Mouse (Mus musculus): ENCODE results near the gene Mgl2. TPM values are rescaled to one million over a fixed set of nuclear protein-coding genes. Genes with fewer than 3 reads are reported as not detected.

The Mgl2 gene
- polyA plus RNA-seq, 1 experiment from 2014 or later, result 1.5 TPM

- Histone ChIP-seq H3K4me3 (no peak overlapping the region), H3K27ac (no peak overlapping the region), H3K9ac (no peak overlapping the region), H3K27me3 (replicated peaks) (no peaks in the 10 kb centered on the region), H3K36me3 (replicated peaks) (no peaks in the 10 kb centered on the region), H3K4me2 (no peak overlapping the region), H3K4me1 (no peaks in the 10 kb centered on the region), H3K9me3 (no peaks in the 10 kb centered on the region)
- ATAC-seq (replicated peaks), result no peak
- WGBS, result 82% methylated on average over 4 of the region's 4 CpGs
These were observed 44.4 kb downstream of the Mgl2 start for GRCm38 (mm10) chr11:70174491-70174890.

GRCm38 (mm10) chr11:70177647-70178046 lies 47.5 kb downstream of the Mgl2 start:
- no peak overlapping the region for H3K4me2 ChIP-seq
- no peaks in the 10 kb centered on the region for H3K4me1 ChIP-seq
- no peaks in the 10 kb centered on the region for H3K36me3 ChIP-seq (replicated peaks)
- no peak overlapping the region for H3K9ac ChIP-seq
- H3K27me3 ChIP-seq (replicated peaks), result no peaks in the 10 kb centered on the region
- H3K9me3 ChIP-seq, result no peaks in the 10 kb centered on the region
- WGBS, result 72% methylated on average over 8 of the region's 8 CpGs
- no peak overlapping the region for H3K27ac ChIP-seq
- no peak for ATAC-seq (replicated peaks)
- no peak overlapping the region for H3K4me3 ChIP-seq

GRCm38 (mm10) chr11:70178311-70178710 lies 48.2 kb downstream of the Mgl2 start:
- no peak overlapping the region for H3K4me3 ChIP-seq
- no peak overlapping the region for H3K27ac ChIP-seq
- H3K36me3 ChIP-seq (replicated peaks), result no peaks in the 10 kb centered on the region
- no peak overlapping the region for H3K9ac ChIP-seq
- ATAC-seq (replicated peaks), result no peak
- H3K9me3 ChIP-seq, result no peaks in the 10 kb centered on the region
- H3K4me1 ChIP-seq, result no peaks in the 10 kb centered on the region
- H3K27me3 ChIP-seq (replicated peaks), result no peaks in the 10 kb centered on the region
- no peak overlapping the region for H3K4me2 ChIP-seq
- WGBS, result 87% methylated on average over 11 of the region's 11 CpGs

- H3K27ac ChIP-seq, result no peak overlapping the region
- no peak overlapping the region for H3K9ac ChIP-seq
- no peak for ATAC-seq (replicated peaks)
- H3K27me3 ChIP-seq (replicated peaks), result no peaks in the 10 kb centered on the region
- H3K4me1 ChIP-seq, result no peaks in the 10 kb centered on the region
- no peaks in the 10 kb centered on the region for H3K36me3 ChIP-seq (replicated peaks)
- no peaks in the 10 kb centered on the region for H3K9me3 ChIP-seq
- WGBS, result 76% methylated on average over 11 of the region's 11 CpGs
- H3K4me3 ChIP-seq, result no peak overlapping the region
- no peak overlapping the region for H3K4me2 ChIP-seq
These were observed 48.6 kb downstream of the Mgl2 start for GRCm38 (mm10) chr11:70178756-70179155.

- Histone ChIP-seq H3K9me3 (no peaks in the 10 kb centered on the region), H3K4me2 (0 out of 2 replicates have a peak overlapping the region, but pooled peaks have one; percentile 17), H3K27me3 (replicated peaks) (no peaks in the 10 kb centered on the region), H3K36me3 (replicated peaks) (no peaks in the 10 kb centered on the region), H3K27ac (no peak overlapping the region), H3K4me3 (no peak overlapping the region; the same call in 1 of the 2 replicates), H3K4me1 (no peaks in the 10 kb centered on the region), H3K9ac (no peak overlapping the region)
- WGBS, result 25% methylated on average over 14 of the region's 14 CpGs
- ATAC-seq (replicated peaks), result no peak
These were observed 49.3 kb downstream of the Mgl2 start for GRCm38 (mm10) chr11:70179401-70179800.

GRCm38 (mm10) chr11:70180496-70180895 lies 50.4 kb downstream of the Mgl2 start:
- Histone ChIP-seq H3K9me3 (no peaks in the 10 kb centered on the region), H3K4me1 (no peaks in the 10 kb centered on the region), H3K9ac (no peak overlapping the region), H3K4me3 (no peak overlapping the region), H3K36me3 (replicated peaks) (no peaks in the 10 kb centered on the region), H3K27ac (no peak overlapping the region), H3K4me2 (no peak overlapping the region), H3K27me3 (replicated peaks) (no peaks in the 10 kb centered on the region)
- WGBS, result 92% methylated on average over 4 of the region's 4 CpGs
- no peak for ATAC-seq (replicated peaks)

GRCm38 (mm10) chr11:70185120-70185519 lies 55.0 kb downstream of the Mgl2 start:
- Histone ChIP-seq H3K36me3 (replicated peaks) (no peaks in the 10 kb centered on the region), H3K4me3 (no peak overlapping the region), H3K27ac (no peak overlapping the region), H3K27me3 (replicated peaks) (no peaks in the 10 kb centered on the region), H3K9me3 (no peaks in the 10 kb centered on the region), H3K4me2 (no peak overlapping the region), H3K9ac (no peak overlapping the region), H3K4me1 (no peaks in the 10 kb centered on the region)
- ATAC-seq (replicated peaks), result no peak
- 87% methylated on average over 7 of the region's 7 CpGs for WGBS

Other genes with a start within 250 kb of the Mgl2 start
- gene Kctd11, start 248.9 kb upstream of the Mgl2 start, polyA plus RNA-seq (2015; fragmentation: Nextera tagmentation; extraction: Ambion mirVana), result 1.7 and 1.9 TPM in 2 replicates
- gene Acap1, start 234.8 kb upstream of the Mgl2 start, polyA plus RNA-seq (2015; fragmentation: Nextera tagmentation; extraction: Ambion mirVana), result 0.46 and 0.52 TPM in 2 replicates
- gene 2810408A11Rik, start 229.3 kb upstream of the Mgl2 start, polyA plus RNA-seq (2015; fragmentation: Nextera tagmentation; extraction: Ambion mirVana), result 11.1 and 11.8 TPM in 2 replicates
- 23.2 and 24.2 TPM in 2 replicates for gene Neurl4, start 229.3 kb upstream of the Mgl2 start, polyA plus RNA-seq (2015; fragmentation: Nextera tagmentation; extraction: Ambion mirVana)
- gene Gps2, start 216.4 kb upstream of the Mgl2 start, polyA plus RNA-seq (2015; fragmentation: Nextera tagmentation; extraction: Ambion mirVana), result 77.6 and 86.6 TPM in 2 replicates
- 1,022 and 1,040 TPM in 2 replicates for gene Eif5a, start 208.4 kb upstream of the Mgl2 start, polyA plus RNA-seq (2015; fragmentation: Nextera tagmentation; extraction: Ambion mirVana)
- 5.6 and 6.4 TPM in 2 replicates for gene Ybx2, start 194.5 kb upstream of the Mgl2 start, polyA plus RNA-seq (2015; fragmentation: Nextera tagmentation; extraction: Ambion mirVana)
- gene Slc2a4, start 182.1 kb upstream of the Mgl2 start, polyA plus RNA-seq (2015; fragmentation: Nextera tagmentation; extraction: Ambion mirVana), result 3.3 TPM in 2 replicates
- gene Cldn7, start 165.6 kb upstream of the Mgl2 start, polyA plus RNA-seq (2015; fragmentation: Nextera tagmentation; extraction: Ambion mirVana), result 0.58 and 0.59 TPM in 2 replicates
- 22.5 and 25.4 TPM in 2 replicates for gene Ctdnep1, start 149.2 kb upstream of the Mgl2 start, polyA plus RNA-seq (2015; fragmentation: Nextera tagmentation; extraction: Ambion mirVana)
- 162 and 177 TPM in 2 replicates for gene Elp5, start 147.8 kb upstream of the Mgl2 start, polyA plus RNA-seq (2015; fragmentation: Nextera tagmentation; extraction: Ambion mirVana)
- gene Gabarap, start 139.2 kb upstream of the Mgl2 start, polyA plus RNA-seq (2015; fragmentation: Nextera tagmentation; extraction: Ambion mirVana), result 495 and 507 TPM in 2 replicates
- 57.1 and 58.8 TPM in 2 replicates for gene Phf23, start 134.6 kb upstream of the Mgl2 start, polyA plus RNA-seq (2015; fragmentation: Nextera tagmentation; extraction: Ambion mirVana)
- gene Dvl2, start 129.7 kb upstream of the Mgl2 start, polyA plus RNA-seq (2015; fragmentation: Nextera tagmentation; extraction: Ambion mirVana), result 30.4 and 31.0 TPM in 2 replicates
- 57.2 and 57.6 TPM in 2 replicates for gene Acadvl, start 114.9 kb upstream of the Mgl2 start, polyA plus RNA-seq (2015; fragmentation: Nextera tagmentation; extraction: Ambion mirVana)
- 27.8 and 30.4 TPM in 2 replicates for gene Dlg4, start 113.4 kb upstream of the Mgl2 start, polyA plus RNA-seq (2015; fragmentation: Nextera tagmentation; extraction: Ambion mirVana)
- 3.7 and 3.8 TPM in 2 replicates for gene Asgr1, start 76.2 kb upstream of the Mgl2 start, polyA plus RNA-seq (2015; fragmentation: Nextera tagmentation; extraction: Ambion mirVana)
- gene Asgr2, start 37.7 kb upstream of the Mgl2 start, polyA plus RNA-seq (2015; fragmentation: Nextera tagmentation; extraction: Ambion mirVana), result not detected in 2 replicates
- 0.89 and 2.1 TPM in 2 replicates for gene Clec10a, start 25.9 kb downstream of the Mgl2 start, polyA plus RNA-seq (2015; fragmentation: Nextera tagmentation; extraction: Ambion mirVana)
- 6.4 and 8.6 TPM in 2 replicates for gene Slc16a11, start 82.4 kb downstream of the Mgl2 start, polyA plus RNA-seq (2015; fragmentation: Nextera tagmentation; extraction: Ambion mirVana)
- gene Slc16a13, start 90.7 kb downstream of the Mgl2 start, polyA plus RNA-seq (2015; fragmentation: Nextera tagmentation; extraction: Ambion mirVana), result 14.2 and 15.0 TPM in 2 replicates
- 5.3 and 5.6 TPM in 2 replicates for gene Bcl6b, start 99.5 kb downstream of the Mgl2 start, polyA plus RNA-seq (2015; fragmentation: Nextera tagmentation; extraction: Ambion mirVana)
- gene 0610010K14Rik, start 107.6 kb downstream of the Mgl2 start, polyA plus RNA-seq (2015; fragmentation: Nextera tagmentation; extraction: Ambion mirVana), result 173 TPM in 2 replicates
- 13.0 and 14.1 TPM in 2 replicates for gene Gm21988, start 109.5 kb downstream of the Mgl2 start, polyA plus RNA-seq (2015; fragmentation: Nextera tagmentation; extraction: Ambion mirVana)
- 351 and 366 TPM in 2 replicates for gene Rnasek, start 109.5 kb downstream of the Mgl2 start, polyA plus RNA-seq (2015; fragmentation: Nextera tagmentation; extraction: Ambion mirVana)
- 0.49 and 0.74 TPM in 2 replicates for gene Alox12, start 125.0 kb downstream of the Mgl2 start, polyA plus RNA-seq (2015; fragmentation: Nextera tagmentation; extraction: Ambion mirVana)
- gene Alox12e, start 192.3 kb downstream of the Mgl2 start, polyA plus RNA-seq (2015; fragmentation: Nextera tagmentation; extraction: Ambion mirVana), result 0.22 TPM in 1 of 2 replicates, not detected in the other
- 0.06 TPM in 1 of 2 replicates, not detected in the other for gene Alox15, start 221.7 kb downstream of the Mgl2 start, polyA plus RNA-seq (2015; fragmentation: Nextera tagmentation; extraction: Ambion mirVana)

All from midbrain, embryonic 15.5 days (tissue).